In the genomic region with DNA sequence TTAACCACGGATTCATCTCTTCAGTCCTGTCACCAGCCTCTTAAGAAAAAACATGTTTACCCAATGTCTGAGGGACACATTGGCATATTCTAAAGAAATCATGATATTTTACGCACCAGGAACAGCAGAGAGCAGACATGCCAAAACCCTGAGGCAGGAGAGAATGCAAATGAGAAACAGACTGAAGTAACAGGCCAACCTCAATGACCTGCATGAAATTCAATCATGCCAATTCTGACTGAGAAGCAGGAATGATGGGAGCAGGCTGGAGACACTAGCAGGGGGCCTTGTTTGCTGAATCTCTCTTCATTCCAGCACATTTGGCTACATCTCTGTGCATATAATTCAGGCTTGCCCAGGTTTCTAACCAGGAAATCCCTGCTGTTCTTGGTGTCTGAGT, we compare ENCODE assay signal across 20 mouse cellular contexts.
A peak's percentile ranks its signal among the peaks of the same experiment; 100 is the strongest.
DNase-seq lines count a peak whose midpoint lies in the region; ATAC-seq and TF ChIP-seq lines count a peak whose summit lies in the region.
"Had no signal": no experiment of that assay in that cellular context is flagged by ENCODE, and none has a peak within 500 bp of the region (broad histone marks: within the 10 kb centered on the region; RNA-seq: fewer than 3 reads in every experiment).

No protein-coding gene starts in this region.

- no peak overlapping the region for H3K4me2 ChIP-seq in embryonic facial prominence, embryonic 14.5 days (ENCODE audit: low read depth, low read length)
- H3K4me2 ChIP-seq: forebrain, embryonic 15.5 days; heart, embryonic 11.5 days; intestine, embryonic 15.5 days; kidney, embryonic 15.5 days; liver, embryonic 13.5 days; neural tube, embryonic 15.5 days had no signal

- no peak for TF ChIP-seq CTCF in kidney, adult 2 months (conservative IDR thresholded peaks at IDR 0.05; ENCODE audit: insufficient read depth, insufficient read length, low read depth, low read length)

- TF ChIP-seq POLR2A in kidney, adult 2 months (IDR thresholded peaks at IDR 0.05; ENCODE audit: low read depth, low read length) = no peak

- no peak overlapping the region for H3K9ac ChIP-seq in embryonic facial prominence, embryonic 14.5 days (ENCODE audit: low read depth, low read length)
- H3K9ac ChIP-seq: forebrain, embryonic 15.5 days; intestine, embryonic 15.5 days; kidney, embryonic 15.5 days; liver, embryonic 13.5 days; neural tube, embryonic 15.5 days had no signal

- peak; percentile 31 to 68 for DNase-seq in cerebellum, postnatal 10 days
- no peak for DNase-seq in cerebellum, adult 11-12 months
- DNase-seq in kidney, adult 2 months = peak; percentile 3
- DNase-seq in kidney, adult 18-20 months = no peak
- peak; percentile 3 for DNase-seq in R1 (ENCODE audit: low read depth, low spot score)
- peak; percentile 63 for DNase-seq in embryonic facial prominence, embryonic 14.5 days (ENCODE audit: low spot score)
- no peak for DNase-seq in frontal cortex, postnatal 10 days (ENCODE audit: low spot score in 2 of 2)
- no peak for DNase-seq in thymus, adult 18-20 months
- DNase-seq: gastrocnemius, postnatal 14 days; heart, adult 11 months; kidney, postnatal 36 days; liver, embryonic 13.5 days; lung, adult 2 months had no signal

- ATAC-seq in embryonic facial prominence, embryonic 14.5 days (ENCODE audit: low read depth) = no peak
- ATAC-seq: CD4-positive, CD25-positive, alpha-beta regulatory T cell, adult 4 months; forebrain, embryonic 15.5 days; intestine, embryonic 15.5 days had no signal

- H3K4me1 ChIP-seq in kidney, adult 2 months (ENCODE audit: control insufficient read depth, insufficient read depth, low read length) = no peaks in the 10 kb centered on the region
- no peaks in the 10 kb centered on the region for H3K4me1 ChIP-seq in embryonic facial prominence, embryonic 14.5 days (ENCODE audit: control insufficient read depth, insufficient read depth, low read length)
- H3K4me1 ChIP-seq: forebrain, embryonic 15.5 days; intestine, embryonic 15.5 days; kidney, embryonic 15.5 days; liver, embryonic 13.5 days; neural tube, embryonic 15.5 days had no signal

- no peaks in the 10 kb centered on the region for H3K27me3 ChIP-seq in kidney, adult 2 months (replicated peaks; ENCODE audit: control insufficient read depth, insufficient read depth, low read length)
- no peaks in the 10 kb centered on the region for H3K27me3 ChIP-seq in embryonic facial prominence, embryonic 14.5 days (replicated peaks; ENCODE audit: control insufficient read depth, insufficient read depth, low read length)
- H3K27me3 ChIP-seq: forebrain, embryonic 15.5 days; intestine, embryonic 15.5 days; kidney, embryonic 15.5 days; liver, embryonic 13.5 days; neural tube, embryonic 15.5 days had no signal

- H3K4me3 ChIP-seq in kidney, adult 2 months (ENCODE audit: insufficient read depth, low read depth, low read length) = no peak overlapping the region
- no peak overlapping the region for H3K4me3 ChIP-seq in embryonic facial prominence, embryonic 14.5 days (ENCODE audit: low read depth, low read length)
- H3K4me3 ChIP-seq: forebrain, embryonic 15.5 days; intestine, embryonic 15.5 days; kidney, embryonic 15.5 days; liver, embryonic 13.5 days; neural tube, embryonic 15.5 days had no signal

- no peak overlapping the region for H3K27ac ChIP-seq in kidney, adult 2 months (ENCODE audit: insufficient read depth, low read depth, low read length)
- no peak overlapping the region for H3K27ac ChIP-seq in embryonic facial prominence, embryonic 14.5 days (replicated peaks; ENCODE audit: low read depth, low read length)
- H3K27ac ChIP-seq: forebrain, embryonic 15.5 days; intestine, embryonic 15.5 days; kidney, embryonic 15.5 days; liver, embryonic 13.5 days; neural tube, embryonic 15.5 days; stomach, postnatal 0 days had no signal

- 53% methylated on average over 2 of the region's 2 CpGs for WGBS in kidney, adult 2 months
- 21% methylated on average over 2 of the region's 2 CpGs for WGBS in embryonic facial prominence, embryonic 14.5 days

- H3K9me3 ChIP-seq in embryonic facial prominence, embryonic 14.5 days (ENCODE audit: control insufficient read depth, low read length) = no peaks in the 10 kb centered on the region
- H3K9me3 ChIP-seq: forebrain, embryonic 15.5 days; intestine, embryonic 15.5 days; kidney, embryonic 15.5 days; liver, embryonic 13.5 days; neural tube, embryonic 15.5 days had no signal

- no peaks in the 10 kb centered on the region for H3K36me3 ChIP-seq in kidney, adult 2 months (ENCODE audit: control insufficient read depth, insufficient read depth, low read length)
- H3K36me3 ChIP-seq in embryonic facial prominence, embryonic 14.5 days (ENCODE audit: control insufficient read depth, insufficient read depth, low read length) = no peaks in the 10 kb centered on the region
- H3K36me3 ChIP-seq: forebrain, embryonic 15.5 days; intestine, embryonic 15.5 days; kidney, embryonic 15.5 days; liver, embryonic 13.5 days; neural tube, embryonic 15.5 days had no signal

Comparison
In these comparisons a context has a peak if more than half of its experiments do, and no peak if none do; other contexts are left out.
1. DNase-seq: peak in cerebellum, postnatal 10 days (2 of 2), kidney, adult 2 months (single experiment), R1 (single experiment) and embryonic facial prominence, embryonic 14.5 days (single experiment); none in cerebellum, adult 11-12 months (single experiment), kidney, adult 18-20 months (single experiment), frontal cortex, postnatal 10 days (0 of 2) and thymus, adult 18-20 months (0 of 2).